Comparison of ENCODE assay signal across 8 mouse cellular contexts in the genomic region with DNA sequence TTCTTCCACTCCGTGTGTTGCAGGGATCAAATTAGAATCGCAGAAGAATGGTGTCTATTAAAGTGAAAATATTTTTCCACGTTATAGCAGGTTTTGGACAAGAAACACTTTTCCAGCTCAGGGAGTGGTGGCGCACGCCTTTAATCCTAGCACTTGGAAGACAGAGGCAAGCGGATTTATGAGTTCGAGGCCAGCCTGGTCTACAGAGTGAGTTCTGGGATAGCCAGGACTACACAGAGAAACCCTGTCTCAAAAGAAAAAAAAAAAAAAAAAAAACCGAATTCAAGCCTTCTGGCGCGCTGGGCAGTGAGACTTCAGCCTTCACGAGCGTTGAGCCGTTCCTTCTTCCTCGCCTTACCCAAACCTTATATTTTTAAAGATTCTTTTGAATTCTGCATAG. TPM values are rescaled to one million over a fixed set of nuclear protein-coding genes. Genes with fewer than 3 reads are reported as not detected.
A peak's percentile ranks its signal among the peaks of the same experiment; 100 is the strongest.
DNase-seq lines count a peak whose midpoint lies in the region; ATAC-seq and TF ChIP-seq lines count a peak whose summit lies in the region.

No protein-coding gene starts in this region.

- H3K27me3 ChIP-seq in kidney, postnatal 0 days (ENCODE audit: insufficient read depth, low read length): no peaks in the 10 kb centered on the region
- H3K27me3 ChIP-seq in embryonic facial prominence, embryonic 15.5 days: no peaks in the 10 kb centered on the region
- no peaks in the 10 kb centered on the region for H3K27me3 ChIP-seq in limb, embryonic 14.5 days (ENCODE audit: control insufficient read depth, insufficient read depth, low read length)
- H3K27me3 ChIP-seq in stomach, embryonic 14.5 days (ENCODE audit: control insufficient read depth, insufficient read depth, low read length): no peaks in the 10 kb centered on the region

- no peak for ATAC-seq in kidney, postnatal 0 days (replicated peaks; ENCODE audit: low FRiP score, low read depth)
- ATAC-seq in embryonic facial prominence, embryonic 15.5 days (ENCODE audit: insufficient number of reproducible peaks, low FRiP score, low TSS enrichment, low read depth): no peak
- no peak for ATAC-seq in limb, embryonic 14.5 days (ENCODE audit: low FRiP score, low read depth)
- no peak for ATAC-seq in stomach, embryonic 14.5 days (ENCODE audit: insufficient number of reproducible peaks, insufficient read depth, low FRiP score, low read depth)
- no peak for ATAC-seq in activated CD4-positive, CD25-positive, alpha-beta regulatory T cell, adult 4 months

- no peak for DNase-seq in kidney, postnatal 0 days (ENCODE audit: low spot score)
- no peak for DNase-seq in kidney, adult 8-10 months
- no peak for DNase-seq in limb, embryonic 14.5 days (ENCODE audit: low spot score)
- no peak for DNase-seq in layer of hippocampus, adult 8-10 months (ENCODE audit: low spot score in 2 of 2)
- no peak for DNase-seq in left cerebral cortex, adult 8-10 months (ENCODE audit: low spot score in 2 of 2)

- no peaks in the 10 kb centered on the region for H3K36me3 ChIP-seq in kidney, postnatal 0 days (ENCODE audit: insufficient read depth, low read length)
- H3K36me3 ChIP-seq in embryonic facial prominence, embryonic 15.5 days: no peaks in the 10 kb centered on the region
- no peaks in the 10 kb centered on the region for H3K36me3 ChIP-seq in limb, embryonic 14.5 days (ENCODE audit: control insufficient read depth, insufficient read depth, low read length)
- H3K36me3 ChIP-seq in stomach, embryonic 14.5 days (ENCODE audit: control insufficient read depth, insufficient read depth, low read length): no peaks in the 10 kb centered on the region

- TF ChIP-seq CTCF in kidney, postnatal 0 days (IDR thresholded peaks at IDR 0.05; ENCODE audit: low read depth): no peak

- peak overlapping the region; percentile 58 for H3K4me3 ChIP-seq in kidney, postnatal 0 days (replicated peaks; ENCODE audit: low read depth, low read length)
- H3K4me3 ChIP-seq in embryonic facial prominence, embryonic 15.5 days (replicated peaks): peak overlapping the region; percentile 63
- peak overlapping the region; percentile 59 for H3K4me3 ChIP-seq in limb, embryonic 14.5 days (replicated peaks; ENCODE audit: low read length)
- H3K4me3 ChIP-seq in stomach, embryonic 14.5 days (ENCODE audit: low read depth, low read length): peak overlapping the region; percentile 66

- no peak for TF ChIP-seq POLR2A in limb, embryonic 14.5 days (IDR thresholded peaks at IDR 0.05; ENCODE audit: borderline replicate concordance, extremely low read depth, insufficient read depth, insufficient read length)

- H3K27ac ChIP-seq in kidney, postnatal 0 days: no peak overlapping the region
- H3K27ac ChIP-seq in embryonic facial prominence, embryonic 15.5 days (replicated peaks): no peak overlapping the region
- no peak overlapping the region for H3K27ac ChIP-seq in limb, embryonic 14.5 days (replicated peaks; ENCODE audit: low read depth, low read length)
- H3K27ac ChIP-seq in stomach, embryonic 14.5 days (ENCODE audit: low read length): no peak overlapping the region

- H3K4me1 ChIP-seq in kidney, postnatal 0 days (replicated peaks; ENCODE audit: insufficient read depth, low read length): no peaks in the 10 kb centered on the region
- 0 out of 2 replicates have a peak, but pooled peaks cover 10% of the 10 kb centered on the region for H3K4me1 ChIP-seq in embryonic facial prominence, embryonic 15.5 days
- no peaks in the 10 kb centered on the region for H3K4me1 ChIP-seq in limb, embryonic 14.5 days (ENCODE audit: control insufficient read depth, insufficient read depth, low read length)
- no peaks in the 10 kb centered on the region for H3K4me1 ChIP-seq in stomach, embryonic 14.5 days (ENCODE audit: control insufficient read depth, insufficient read depth, low read length)

- H3K9me3 ChIP-seq in kidney, postnatal 0 days (replicated peaks; ENCODE audit: low read length): no peaks in the 10 kb centered on the region
- no peaks in the 10 kb centered on the region for H3K9me3 ChIP-seq in embryonic facial prominence, embryonic 15.5 days (replicated peaks)
- H3K9me3 ChIP-seq in limb, embryonic 14.5 days (ENCODE audit: control insufficient read depth, low read length): no peaks in the 10 kb centered on the region
- H3K9me3 ChIP-seq in stomach, embryonic 14.5 days (ENCODE audit: control insufficient read depth, low read depth, low read length): no peaks in the 10 kb centered on the region

- no peak overlapping the region for H3K9ac ChIP-seq in kidney, postnatal 0 days (ENCODE audit: low read depth, low read length)
- H3K9ac ChIP-seq in embryonic facial prominence, embryonic 15.5 days: no peak overlapping the region
- H3K9ac ChIP-seq in limb, embryonic 14.5 days (ENCODE audit: low read depth, low read length, severe bottlenecking): peak overlapping the region; percentile 12; the same call in 1 of the 2 replicates
- no peak overlapping the region for H3K9ac ChIP-seq in stomach, embryonic 14.5 days (replicated peaks; ENCODE audit: low read depth, low read length)

- WGBS in kidney, postnatal 0 days: 18% methylated on average over 14 of the region's 14 CpGs
- 9% methylated on average over 14 of the region's 14 CpGs for WGBS in embryonic facial prominence, embryonic 15.5 days
- WGBS in limb, embryonic 14.5 days: 11% methylated on average over 14 of the region's 14 CpGs
- 11% methylated on average over 14 of the region's 14 CpGs for WGBS in stomach, embryonic 14.5 days

- H3K4me2 ChIP-seq in kidney, postnatal 0 days (ENCODE audit: low read length): peak overlapping the region; percentile 87
- H3K4me2 ChIP-seq in embryonic facial prominence, embryonic 15.5 days (replicated peaks): peak overlapping the region; percentile 68
- H3K4me2 ChIP-seq in limb, embryonic 14.5 days (replicated peaks; ENCODE audit: low read depth, low read length, severe bottlenecking): peak overlapping the region; percentile 44
- H3K4me2 ChIP-seq in stomach, embryonic 14.5 days (replicated peaks; ENCODE audit: low read depth, low read length): peak overlapping the region; percentile 42

RNA-seq across cellular contexts. Expression of gene Elf2, which starts 17.2 kb away (rescaled TPM):
- polyA plus RNA-seq in kidney, postnatal 0 days (2015; fragmentation: Nextera tagmentation; extraction: Ambion mirVana): 56.2 and 60.3 TPM in 2 replicates
- polyA plus RNA-seq in embryonic facial prominence, embryonic 15.5 days (2015; fragmentation: Nextera tagmentation; extraction: Ambion mirVana): 60.8 and 71.0 TPM in 2 replicates
- polyA plus RNA-seq in limb, embryonic 14.5 days (2012; rRNA removed): 60.8 and 61.4 TPM in 2 replicates
- 59.3 and 64.0 TPM in 2 replicates for polyA plus RNA-seq in limb, embryonic 14.5 days (2014; fragmentation: Nextera tagmentation; extraction: Ambion mirVana)
- polyA plus RNA-seq in stomach, embryonic 14.5 days (2014; fragmentation: Nextera tagmentation; extraction: Ambion mirVana): 61.1 and 72.6 TPM in 2 replicates
- 10 to 100 TPM; 41.0 to 54.1 TPM for polyA plus RNA-seq in activated CD4-positive, CD25-positive, alpha-beta regulatory T cell, adult 4 months (2017; shearing (Covaris generic))
- 10 to 100 TPM; 57.6 to 62.4 (median 60.1) TPM for total RNA-seq in layer of hippocampus, adult 8-10 months (2022)
- 10 to 100 TPM; 57.8 to 67.7 (median 60.8) TPM for total RNA-seq in left cerebral cortex, adult 8-10 months (2022)

RNA-seq across cellular contexts. Expression of gene Mgarp, which starts 38.9 kb away (rescaled TPM):
- polyA plus RNA-seq in kidney, postnatal 0 days (2015; fragmentation: Nextera tagmentation; extraction: Ambion mirVana): 0.76 and 0.88 TPM in 2 replicates
- 4.8 and 5.7 TPM in 2 replicates for polyA plus RNA-seq in embryonic facial prominence, embryonic 15.5 days (2015; fragmentation: Nextera tagmentation; extraction: Ambion mirVana)
- 3.1 TPM in 2 replicates for polyA plus RNA-seq in limb, embryonic 14.5 days (2012; rRNA removed)
- 4.0 and 4.9 TPM in 2 replicates for polyA plus RNA-seq in limb, embryonic 14.5 days (2014; fragmentation: Nextera tagmentation; extraction: Ambion mirVana)
- polyA plus RNA-seq in stomach, embryonic 14.5 days (2014; fragmentation: Nextera tagmentation; extraction: Ambion mirVana): 2.9 and 3.0 TPM in 2 replicates
- 1 to 10 TPM; 1.5 to 6.0 TPM for polyA plus RNA-seq in activated CD4-positive, CD25-positive, alpha-beta regulatory T cell, adult 4 months (2017; shearing (Covaris generic))
- total RNA-seq in layer of hippocampus, adult 8-10 months (2022): under 1 TPM in 3 of 4 experiments, not detected in 1; 0.27 to 0.72 (median 0.55) TPM
- under 1 TPM in 2 of 4 experiments, not detected in 2; 0.42 to 0.59 TPM for total RNA-seq in left cerebral cortex, adult 8-10 months (2022)

RNA-seq across cellular contexts. Expression of gene Ndufc1, which starts 51.2 kb away (rescaled TPM):
- 1,354 and 1,434 TPM in 2 replicates for polyA plus RNA-seq in kidney, postnatal 0 days (2015; fragmentation: Nextera tagmentation; extraction: Ambion mirVana)
- 613 and 635 TPM in 2 replicates for polyA plus RNA-seq in embryonic facial prominence, embryonic 15.5 days (2015; fragmentation: Nextera tagmentation; extraction: Ambion mirVana)
- polyA plus RNA-seq in limb, embryonic 14.5 days (2012; rRNA removed): 249 and 276 TPM in 2 replicates
- polyA plus RNA-seq in limb, embryonic 14.5 days (2014; fragmentation: Nextera tagmentation; extraction: Ambion mirVana): 624 and 640 TPM in 2 replicates
- 674 and 700 TPM in 2 replicates for polyA plus RNA-seq in stomach, embryonic 14.5 days (2014; fragmentation: Nextera tagmentation; extraction: Ambion mirVana)
- 100 to 1,000 TPM; 213 to 287 TPM for polyA plus RNA-seq in activated CD4-positive, CD25-positive, alpha-beta regulatory T cell, adult 4 months (2017; shearing (Covaris generic))
- 100 to 1,000 TPM; 257 to 292 (median 267) TPM for total RNA-seq in layer of hippocampus, adult 8-10 months (2022)
- 100 to 1,000 TPM; 289 to 306 (median 295) TPM for total RNA-seq in left cerebral cortex, adult 8-10 months (2022)

RNA-seq across cellular contexts. Expression of gene Naa15, which starts 57.3 kb away (rescaled TPM):
- polyA plus RNA-seq in kidney, postnatal 0 days (2015; fragmentation: Nextera tagmentation; extraction: Ambion mirVana): 26.5 and 26.6 TPM in 2 replicates
- polyA plus RNA-seq in embryonic facial prominence, embryonic 15.5 days (2015; fragmentation: Nextera tagmentation; extraction: Ambion mirVana): 40.6 and 41.4 TPM in 2 replicates
- polyA plus RNA-seq in limb, embryonic 14.5 days (2012; rRNA removed): 22.4 and 26.9 TPM in 2 replicates
- polyA plus RNA-seq in limb, embryonic 14.5 days (2014; fragmentation: Nextera tagmentation; extraction: Ambion mirVana): 37.4 and 37.8 TPM in 2 replicates
- polyA plus RNA-seq in stomach, embryonic 14.5 days (2014; fragmentation: Nextera tagmentation; extraction: Ambion mirVana): 41.5 and 45.7 TPM in 2 replicates
- 10 to 100 TPM; 19.8 to 36.4 TPM for polyA plus RNA-seq in activated CD4-positive, CD25-positive, alpha-beta regulatory T cell, adult 4 months (2017; shearing (Covaris generic))
- total RNA-seq in layer of hippocampus, adult 8-10 months (2022): 10 to 100 TPM; 42.6 to 61.4 (median 53.8) TPM
- total RNA-seq in left cerebral cortex, adult 8-10 months (2022): 10 to 100 TPM; 40.1 to 54.8 (median 43.8) TPM
